Mouse (Mus musculus) gastrocnemius, adult 18-20 months (tissue): Measurements from ENCODE around the gene Bik. TPM values are rescaled to one million over a fixed set of nuclear protein-coding genes. Genes with fewer than 3 reads are reported as not detected.

Source experiments
- DNase-seq: peaks from one replicate; pipeline ENCODE4 v3.0.0; 2021; ENCODE audit warnings: low spot score
- microRNA-seq: library from miRNA; unstranded; fragments of <30 nt; microRNA quantifications from one replicate; pipeline ENCODE4 v1.2.0, GENCODE M21; 2021
- total RNA-seq, 2 experiments: library from RNA; stranded (reverse); gene quantifications; 2 replicates each; pipeline ENCODE4 v1.2.3; 2021

Gene Bik
- total RNA-seq, 2 experiments from 2014 or later = 0.91 to 1.4 TPM

GRCm38 (mm10) chr15:83582931-83583330 is 56.3 kb downstream of the Bik start:
- peak; percentile 30 for DNase-seq

- DNase-seq = peak; percentile 67
These were observed 56.9 kb downstream of the Bik start for GRCm38 (mm10) chr15:83583419-83584156.

GRCm38 (mm10) chr15:83584741-83585220 is 58.1 kb downstream of the Bik start:
- no peak for DNase-seq

GRCm38 (mm10) chr15:83590841-83591240 is 64.2 kb downstream of the Bik start:
- DNase-seq = no peak

- no peak for DNase-seq
These were observed 65.1 kb downstream of the Bik start for GRCm38 (mm10) chr15:83591758-83592157.

- no peak for DNase-seq
These were observed 65.9 kb downstream of the Bik start for GRCm38 (mm10) chr15:83592260-83593188.

GRCm38 (mm10) chr15:83593189-83593585 is 66.5 kb downstream of the Bik start:
- DNase-seq = no peak

GRCm38 (mm10) chr15:83593702-83594512 is 67.2 kb downstream of the Bik start:
- no peak for DNase-seq

Small RNA genes within 50 kb of the gene (microRNA-seq; reads per million reads assigned to microRNA genes)
- not detected for gene Gm24575

Other genes starting within 250 kb of the Bik start
- gene Arfgap3, start 176.6 kb upstream of the Bik start, total RNA-seq = 1 to 10 TPM; 5.4 to 6.0 TPM
- gene Pacsin2, start 62.3 kb upstream of the Bik start, total RNA-seq = 10 to 100 TPM; 49.4 to 75.6 TPM
- gene Ttll1, start 16.0 kb upstream of the Bik start, total RNA-seq = 1 to 10 TPM; 3.5 to 4.3 TPM
- 10 to 100 TPM; 19.6 to 26.8 TPM for gene Tspo, start 36.7 kb downstream of the Bik start, total RNA-seq
- gene Mcat, start 36.9 kb downstream of the Bik start, total RNA-seq = 10 to 100 TPM; 20.4 to 22.1 TPM
- 1 to 10 TPM; 3.6 to 4.0 TPM for gene Ttll12, start 68.3 kb downstream of the Bik start, total RNA-seq
- under 1 TPM; 0.14 to 0.27 TPM for gene Scube1, start 198.2 kb downstream of the Bik start, total RNA-seq